Comparison of ENCODE assay signal across 25 mouse cellular contexts in genomic region chr10:90933088-90933487, GRCm38 (mm10).
"Had no signal": no experiment of that assay in that cellular context is flagged by ENCODE, and none has a peak within 500 bp of the region (broad histone marks: within the 10 kb centered on the region; RNA-seq: fewer than 3 reads in every experiment).

No protein-coding gene starts in this region.

- H3K27ac ChIP-seq: kidney, embryonic 15.5 days; limb, embryonic 10.5 days; limb, embryonic 13.5 days; liver, embryonic 12.5 days; liver, embryonic 15.5 days; lung, embryonic 15.5 days; midbrain, embryonic 10.5 days; neural tube, embryonic 12.5 days; neural tube, embryonic 15.5 days; stomach, postnatal 0 days had no signal

- ATAC-seq: liver, embryonic 12.5 days had no signal

- H3K27me3 ChIP-seq: kidney, embryonic 15.5 days; limb, embryonic 13.5 days; liver, embryonic 12.5 days; liver, embryonic 15.5 days; lung, embryonic 15.5 days; megakaryocyte, embryonic 14.5 days; neural tube, embryonic 12.5 days; neural tube, embryonic 15.5 days had no signal

- H3K4me2 ChIP-seq: kidney, embryonic 15.5 days; limb, embryonic 13.5 days; liver, embryonic 12.5 days; liver, embryonic 15.5 days; lung, embryonic 15.5 days; neural tube, embryonic 12.5 days; neural tube, embryonic 15.5 days had no signal

- DNase-seq: kidney, adult 8-10 months; kidney, postnatal 14 days; layer of hippocampus, adult 9-11 months; liver; lung, adult 18-20 months; lung, postnatal 10 days; lung, postnatal 36 days; midbrain, embryonic 14.5 days; retina, postnatal 1 day; right cerebral cortex, postnatal 25 days; thymus, adult 2 months; thymus, postnatal 14 days; thymus, postnatal 4 days had no signal

- H3K9ac ChIP-seq: kidney, embryonic 15.5 days; limb, embryonic 13.5 days; liver, embryonic 12.5 days; liver, embryonic 15.5 days; lung, embryonic 15.5 days; neural tube, embryonic 12.5 days; neural tube, embryonic 15.5 days had no signal

- H3K4me3 ChIP-seq: kidney, embryonic 15.5 days; layer of hippocampus, adult 2 months; limb, embryonic 10.5 days; limb, embryonic 13.5 days; liver, embryonic 12.5 days; liver, embryonic 15.5 days; lung, embryonic 15.5 days; megakaryocyte, embryonic 14.5 days; midbrain, embryonic 10.5 days; neural tube, embryonic 12.5 days; neural tube, embryonic 15.5 days had no signal

- H3K36me3 ChIP-seq: kidney, embryonic 15.5 days; limb, embryonic 10.5 days; limb, embryonic 13.5 days; liver, embryonic 12.5 days; liver, embryonic 15.5 days; lung, embryonic 15.5 days; midbrain, embryonic 10.5 days; neural tube, embryonic 12.5 days had no signal

- H3K9me3 ChIP-seq: kidney, embryonic 15.5 days; limb, embryonic 10.5 days; liver, embryonic 12.5 days; liver, embryonic 15.5 days; lung, embryonic 15.5 days; megakaryocyte, embryonic 14.5 days; midbrain, embryonic 10.5 days; neural tube, embryonic 12.5 days; neural tube, embryonic 15.5 days had no signal

- H3K4me1 ChIP-seq: kidney, embryonic 15.5 days; limb, embryonic 13.5 days; liver, embryonic 12.5 days; liver, embryonic 15.5 days; lung, embryonic 15.5 days; midbrain, embryonic 10.5 days had no signal
